8 mouse cellular contexts compared by ENCODE assay signal in genomic region chr16:91269468-91270211, GRCm38 (mm10). TPM values are rescaled to one million over a fixed set of nuclear protein-coding genes. Genes with fewer than 3 reads are reported as not detected.
DNase-seq lines count a peak whose midpoint lies in the region; ATAC-seq lines count a peak whose summit lies in the region.

TSS of gene Olig1 (plus strand) at chr16:91269772.

- H3K36me3 ChIP-seq in hindbrain, embryonic 13.5 days = no peaks in the 10 kb centered on the region

- peak within 1 kb of the TSS; percentile 72 for H3K4me2 ChIP-seq in hindbrain, embryonic 13.5 days

- peak within 1 kb of the TSS; percentile 45 for H3K4me3 ChIP-seq in hindbrain, embryonic 13.5 days

- WGBS in hindbrain, embryonic 13.5 days = under 1% methylated on average over 64 of the region's 64 CpGs

- H3K9me3 ChIP-seq in hindbrain, embryonic 13.5 days = no peaks in the 10 kb centered on the region

- H3K4me1 ChIP-seq in hindbrain, embryonic 13.5 days (replicated peaks) = peaks cover 19% of the 10 kb centered on the region

- DNase-seq in adrenal gland, adult 18-20 months (ENCODE audit: low spot score in 2 of 2) = peak; percentile 32 to 48
- DNase-seq in cerebellum, postnatal 10 days = peak; percentile 81 to 87
- DNase-seq in frontal cortex, postnatal 36 days (ENCODE audit: low spot score in 2 of 2) = peak; percentile 79 to 80
- DNase-seq in left cerebral cortex, adult 18-20 months (ENCODE audit: low spot score in 2 of 2) = peak; percentile 73 to 78
- DNase-seq in lung, postnatal 25 days (ENCODE audit: low spot score) = peak; percentile 3
- peak; percentile 69 for DNase-seq in right cerebral cortex, postnatal 14 days

- no peak within 1 kb of the TSS for H3K27ac ChIP-seq in hindbrain, embryonic 13.5 days

- peaks cover 100% of the 10 kb centered on the region for H3K27me3 ChIP-seq in hindbrain, embryonic 13.5 days

- peak within 1 kb of the TSS; percentile 51; the same call in 1 of the 2 replicates for H3K9ac ChIP-seq in hindbrain, embryonic 13.5 days

- peak; percentile 93 for ATAC-seq in hindbrain, embryonic 13.5 days (ENCODE audit: low FRiP score)
- no peak for ATAC-seq in erythroblast, adult 5-6 weeks (replicated peaks; ENCODE audit: low FRiP score, poor library complexity, severe bottlenecking)

RNA-seq across cellular contexts. Expression of gene Olig1, which starts in this region (rescaled TPM):
- total RNA-seq in adrenal gland, adult 18-20 months (2021) = under 1 TPM; 0.50 to 0.80 TPM
- polyA plus RNA-seq in hindbrain, embryonic 13.5 days (2015; fragmentation: Nextera tagmentation; extraction: Ambion mirVana) = 21.4 and 29.2 TPM in 2 replicates
- total RNA-seq in left cerebral cortex, adult 18-20 months (2021) = 10 to 100 TPM; 67.3 to 77.0 TPM
- not detected in 2 replicates for total RNA-seq in erythroblast, adult 5-6 weeks (2015; ENCODE audit: low replicate concordance)
- total RNA-seq in erythroblast, adult 5-6 weeks (2017; ENCODE audit: low replicate concordance) = not detected in 2 replicates

Comparison
In these comparisons a context has a peak if more than half of its experiments do, and no peak if none do; other contexts are left out.
1. RNA of gene Olig1 (total RNA-seq): 67.3 to 77.0 TPM in left cerebral cortex, adult 18-20 months; 0.50 to 0.80 TPM in adrenal gland, adult 18-20 months and not detected in erythroblast, adult 5-6 weeks; every median in the first group is over 10 times any median in the second.
2. Peak in DNase-seq in adrenal gland, adult 18-20 months; RNA of the gene not detected or under 1 TPM.
3. DNase-seq: peak in every context shown above with its lines; median percentile 84 in cerebellum, postnatal 10 days; 80 in frontal cortex, postnatal 36 days; 76 in left cerebral cortex, adult 18-20 months; 69 in right cerebral cortex, postnatal 14 days; 40 in adrenal gland, adult 18-20 months; 3 in lung, postnatal 25 days.